ENCODE assay signal across 24 mouse cellular contexts in the genomic region with DNA sequence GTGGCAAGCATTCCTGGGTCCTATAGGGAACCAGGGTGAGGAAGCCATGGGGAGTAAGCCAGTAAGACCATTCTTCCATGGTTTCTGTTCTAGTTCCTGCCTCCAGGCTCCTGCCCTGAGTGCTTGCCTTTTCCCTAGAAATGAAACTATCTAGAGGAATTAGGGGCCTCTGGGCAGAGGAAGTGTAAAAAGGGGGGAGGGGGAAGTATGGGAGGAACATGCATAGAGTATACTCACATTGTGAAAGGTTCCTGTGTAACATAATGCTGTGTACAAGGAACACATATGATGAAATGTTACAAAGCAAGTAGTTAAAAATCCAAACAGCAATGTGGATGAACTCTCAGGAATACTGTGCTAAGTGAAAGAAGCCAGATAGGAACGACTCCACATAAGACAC. TPM values are rescaled to one million over a fixed set of nuclear protein-coding genes. Genes with fewer than 3 reads are reported as not detected.
DNase-seq lines count a peak whose midpoint lies in the region; ATAC-seq and TF ChIP-seq lines count a peak whose summit lies in the region.
"Had no signal": no experiment of that assay in that cellular context is flagged by ENCODE, and none has a peak within 500 bp of the region (broad histone marks: within the 10 kb centered on the region; RNA-seq: fewer than 3 reads in every experiment).

No protein-coding gene starts in this region.

- no peaks in the 10 kb centered on the region for H3K4me1 ChIP-seq in heart, postnatal 0 days (ENCODE audit: control insufficient read depth, insufficient read depth)
- no peaks in the 10 kb centered on the region for H3K4me1 ChIP-seq in lung, postnatal 0 days (ENCODE audit: insufficient read depth, low read depth, low read length)
- no peaks in the 10 kb centered on the region; the same call in 1 of the 2 replicates for H3K4me1 ChIP-seq in lung, adult 2 months (ENCODE audit: control insufficient read depth, insufficient read depth, low read length)
- H3K4me1 ChIP-seq: embryonic facial prominence, embryonic 15.5 days; forebrain, embryonic 10.5 days; hindbrain, embryonic 13.5 days had no signal

- no peak overlapping the region for H3K4me2 ChIP-seq in heart, postnatal 0 days (ENCODE audit: low read depth, low read length)
- no peak overlapping the region for H3K4me2 ChIP-seq in lung, postnatal 0 days (replicated peaks; ENCODE audit: low read depth, low read length)
- H3K4me2 ChIP-seq: embryonic facial prominence, embryonic 15.5 days; heart, embryonic 13.5 days; hindbrain, embryonic 13.5 days had no signal

- H3K9me3 ChIP-seq in heart, postnatal 0 days (replicated peaks; ENCODE audit: control insufficient read depth, low read length), result no peaks in the 10 kb centered on the region
- H3K9me3 ChIP-seq in lung, postnatal 0 days (ENCODE audit: low read length), result no peaks in the 10 kb centered on the region
- H3K9me3 ChIP-seq: embryonic facial prominence, embryonic 15.5 days; forebrain, embryonic 10.5 days; heart, embryonic 13.5 days; hindbrain, embryonic 13.5 days had no signal

- no peak for TF ChIP-seq POLR2A in lung, adult 2 months (IDR thresholded peaks at IDR 0.05; ENCODE audit: borderline replicate concordance, extremely low read depth, low read depth, low read length)

- ATAC-seq in heart, postnatal 0 days (ENCODE audit: insufficient read depth, low read depth), result 0 out of 2 replicates have a peak, but pooled peaks have one; percentile 11
- 0 out of 2 replicates have a peak, but pooled peaks have one; percentile 26 for ATAC-seq in lung, postnatal 0 days
- peak; percentile 39 for ATAC-seq in common myeloid progenitor, adult 5-6 weeks (replicated peaks; ENCODE audit: low read depth, poor library complexity, severe bottlenecking)
- ATAC-seq in megakaryocyte progenitor cell, adult 5-6 weeks (replicated peaks; ENCODE audit: poor library complexity), result peak; percentile 63
- ATAC-seq: activated CD4-positive, CD25-positive, alpha-beta regulatory T cell, adult 4 months; forebrain, embryonic 14.5 days; Patski had no signal

- 46% methylated on average over 1 of the region's 1 CpGs for WGBS in heart, postnatal 0 days
- WGBS in lung, postnatal 0 days, result 69% methylated on average over 1 of the region's 1 CpGs
- 72% methylated on average over 1 of the region's 1 CpGs for WGBS in lung, adult 2 months

- DNase-seq in heart, postnatal 0 days (ENCODE audit: low spot score), result no peak
- no peak for DNase-seq in heart, postnatal 10 days
- DNase-seq in lung, postnatal 0 days (ENCODE audit: low spot score), result peak; percentile 35
- no peak for DNase-seq in lung, adult 2 months
- DNase-seq in right cerebral cortex, postnatal 14 days, result no peak
- no peak for DNase-seq in right cerebral cortex, postnatal 25 days
- DNase-seq: adrenal gland, adult 2 months; adrenal gland, postnatal 25 days; cerebellum, adult 2 months; cerebellum, postnatal 10 days; embryo, embryonic 11 days; gastrocnemius, adult 2 months; gastrocnemius, postnatal 25 days; heart, postnatal 14 days had no signal

- no peak overlapping the region for H3K9ac ChIP-seq in heart, postnatal 0 days (replicated peaks; ENCODE audit: low read depth, low read length)
- H3K9ac ChIP-seq in lung, postnatal 0 days (replicated peaks; ENCODE audit: low read depth), result no peak overlapping the region
- H3K9ac ChIP-seq: embryonic facial prominence, embryonic 15.5 days; heart, embryonic 13.5 days; hindbrain, embryonic 13.5 days had no signal

- H3K27ac ChIP-seq in heart, postnatal 0 days (ENCODE audit: low read depth), result peak overlapping the region; percentile 43; the same call in 1 of the 2 replicates
- no peak overlapping the region for H3K27ac ChIP-seq in lung, postnatal 0 days (ENCODE audit: low read length)
- H3K27ac ChIP-seq: embryonic facial prominence, embryonic 15.5 days; forebrain, embryonic 10.5 days; gastrocnemius, adult 2 months; heart, embryonic 13.5 days; hindbrain, embryonic 13.5 days had no signal

- no peak for TF ChIP-seq CTCF in heart, postnatal 0 days (IDR thresholded peaks at IDR 0.05; ENCODE audit: low read depth)
- TF ChIP-seq CTCF in lung, postnatal 0 days (IDR thresholded peaks at IDR 0.05), result no peak
- TF ChIP-seq CTCF in lung, adult 2 months (IDR thresholded peaks at IDR 0.05; ENCODE audit: insufficient read depth, low read length), result no peak

- intact Hi-C loops in heart, postnatal 10 days (cut with DNase I), result no loop called here

- no peak for TF ChIP-seq EP300 in heart, postnatal 0 days (IDR thresholded peaks at IDR 0.05; ENCODE audit: low read depth)
- no peak for TF ChIP-seq EP300 in lung, postnatal 0 days (IDR thresholded peaks at IDR 0.05)

- H3K4me3 ChIP-seq in heart, postnatal 0 days (ENCODE audit: low read depth, low read length), result no peak overlapping the region
- no peak overlapping the region for H3K4me3 ChIP-seq in lung, postnatal 0 days (ENCODE audit: low read depth, low read length)
- H3K4me3 ChIP-seq in lung, adult 2 months (replicated peaks; ENCODE audit: extremely low read depth, low read depth, low read length), result no peak overlapping the region
- H3K4me3 ChIP-seq: embryonic facial prominence, embryonic 15.5 days; erythroblast, embryonic 14.5 days; forebrain, embryonic 10.5 days; gastrocnemius, adult 2 months; heart, embryonic 13.5 days; hindbrain, embryonic 13.5 days had no signal

- no peaks in the 10 kb centered on the region for H3K27me3 ChIP-seq in heart, postnatal 0 days (ENCODE audit: control insufficient read depth, insufficient read depth, low read length)
- no peaks in the 10 kb centered on the region for H3K27me3 ChIP-seq in lung, postnatal 0 days (replicated peaks; ENCODE audit: insufficient read depth, low read length)
- H3K27me3 ChIP-seq: embryonic facial prominence, embryonic 15.5 days; heart, embryonic 13.5 days; hindbrain, embryonic 13.5 days; Patski had no signal

- H3K36me3 ChIP-seq in heart, postnatal 0 days (replicated peaks; ENCODE audit: control insufficient read depth, insufficient read depth, low read length), result no peaks in the 10 kb centered on the region
- H3K36me3 ChIP-seq in lung, postnatal 0 days (ENCODE audit: insufficient read depth, low read length), result no peaks in the 10 kb centered on the region
- H3K36me3 ChIP-seq: embryonic facial prominence, embryonic 15.5 days; forebrain, embryonic 10.5 days; heart, embryonic 13.5 days; hindbrain, embryonic 13.5 days had no signal

RNA-seq across cellular contexts. Expression of a gene that starts 27.4 kb away (rescaled TPM):
- total RNA-seq in heart, postnatal 0 days (2014; rRNA removed; ENCODE audit: low replicate concordance), result 193 and 208 TPM in 2 replicates
- polyA plus RNA-seq in heart, postnatal 0 days (2015; fragmentation: Nextera tagmentation; extraction: Ambion mirVana), result 242 and 287 TPM in 2 replicates
- 100 to 1,000 TPM; 270 to 287 TPM for total RNA-seq in heart, postnatal 10 days (2021)
- polyA plus RNA-seq in lung, postnatal 0 days (2015; fragmentation: Nextera tagmentation; extraction: Ambion mirVana), result 205 and 244 TPM in 2 replicates
- polyA plus RNA-seq in lung, adult 2 months (2012; rRNA removed), result 36.6 and 64.6 TPM in 2 replicates
- 560 and 730 TPM in 2 replicates for total RNA-seq in common myeloid progenitor, adult 5-6 weeks (2017)
- 593 and 655 TPM in 2 replicates for total RNA-seq in megakaryocyte progenitor cell, adult 5-6 weeks (2015)
- total RNA-seq in megakaryocyte progenitor cell, adult 5-6 weeks (2017), result 974 and 976 TPM in 2 replicates

Comparison
In these comparisons a context has a peak if more than half of its experiments do, and no peak if none do; other contexts are left out.
1. ATAC-seq: peak in every context shown above with its lines; median percentile 63 in megakaryocyte progenitor cell, adult 5-6 weeks; 39 in common myeloid progenitor, adult 5-6 weeks; 26 in lung, postnatal 0 days; 11 in heart, postnatal 0 days.